17 mouse cellular contexts compared by ENCODE assay signal in genomic region chr2:181036561-181036960, GRCm38 (mm10). TPM values are rescaled to one million over a fixed set of nuclear protein-coding genes. Genes with fewer than 3 reads are reported as not detected.
"Had no signal": no experiment of that assay in that cellular context is flagged by ENCODE, and none has a peak within 500 bp of the region (broad histone marks: within the 10 kb centered on the region; RNA-seq: fewer than 3 reads in every experiment).

No protein-coding gene starts in this region.

- H3K9me3 ChIP-seq: intestine, embryonic 15.5 days; kidney, embryonic 15.5 days; liver, embryonic 13.5 days; midbrain, embryonic 15.5 days had no signal

- H3K27me3 ChIP-seq: midbrain, embryonic 15.5 days had no signal

- H3K27ac ChIP-seq: intestine, embryonic 15.5 days; kidney, embryonic 15.5 days; left cerebral cortex, adult 2 months; liver, embryonic 13.5 days; midbrain, embryonic 15.5 days; stomach, postnatal 0 days had no signal

- H3K9ac ChIP-seq: intestine, embryonic 15.5 days; kidney, embryonic 15.5 days; liver, embryonic 13.5 days; midbrain, embryonic 15.5 days had no signal

- DNase-seq: kidney, adult 11 months; kidney, adult 8-10 months; kidney, postnatal 10 days; kidney, postnatal 36 days; layer of hippocampus, postnatal 36 days; liver, embryonic 13.5 days; lung, adult 2 months; lung, postnatal 14 days; lung, postnatal 4 days; thymus, adult 2 months; thymus, postnatal 25 days had no signal

- H3K36me3 ChIP-seq: intestine, embryonic 15.5 days; kidney, embryonic 15.5 days; liver, embryonic 13.5 days; midbrain, embryonic 15.5 days had no signal

- H3K4me3 ChIP-seq: intestine, embryonic 15.5 days; kidney, embryonic 15.5 days; left cerebral cortex, adult 2 months; liver, embryonic 13.5 days; midbrain, embryonic 15.5 days had no signal

- H3K4me2 ChIP-seq: intestine, embryonic 15.5 days; kidney, embryonic 15.5 days; liver, embryonic 13.5 days had no signal

- H3K4me1 ChIP-seq: liver, embryonic 13.5 days had no signal

- ATAC-seq: intestine, embryonic 15.5 days; midbrain, embryonic 15.5 days had no signal

RNA-seq across cellular contexts. Expression of gene Chrna4, which starts 6.8 kb away (rescaled TPM):
- polyA plus RNA-seq: lung, adult 2 months; spleen, adult 2 months had no signal
